ENCODE assay signal across 8 mouse cellular contexts in genomic region chr4:98003323-98004107, GRCm38 (mm10).
DNase-seq lines count a peak whose midpoint lies in the region; ATAC-seq and TF ChIP-seq lines count a peak whose summit lies in the region.

No protein-coding gene starts in this region.

- H3K4me2 ChIP-seq in heart, embryonic 11.5 days, result peak overlapping the region; percentile 47
- H3K4me2 ChIP-seq in kidney, embryonic 14.5 days (replicated peaks; ENCODE audit: low read depth, low read length), result no peak overlapping the region

- peak overlapping the region; percentile 88 for H3K27ac ChIP-seq in liver, adult 2 months (replicated peaks; ENCODE audit: insufficient read depth, low read depth, low read length)
- peak overlapping the region; percentile 93 for H3K27ac ChIP-seq in heart, embryonic 11.5 days (ENCODE audit: low read depth, low read length)
- peak overlapping the region; percentile 79 for H3K27ac ChIP-seq in kidney, embryonic 14.5 days (ENCODE audit: low read depth, low read length)

- peaks cover 5% of the 10 kb centered on the region; the same call in 1 of the 2 replicates for H3K79me2 ChIP-seq in liver, adult 2 months (ENCODE audit: control insufficient read depth, insufficient read depth, low read length)

- no peaks in the 10 kb centered on the region for H3K27me3 ChIP-seq in liver, adult 2 months (ENCODE audit: control insufficient read depth, insufficient read depth, low read length)
- H3K27me3 ChIP-seq in heart, embryonic 11.5 days (ENCODE audit: control insufficient read depth, insufficient read depth, low read length), result no peaks in the 10 kb centered on the region
- no peaks in the 10 kb centered on the region for H3K27me3 ChIP-seq in kidney, embryonic 14.5 days (ENCODE audit: control insufficient read depth, insufficient read depth, low read length)

- ATAC-seq in heart, embryonic 11.5 days (replicated peaks; ENCODE audit: insufficient number of reproducible peaks, low FRiP score, low TSS enrichment), result peak; percentile 56; the same call in 1 of the 2 replicates
- ATAC-seq in kidney, embryonic 14.5 days (ENCODE audit: low FRiP score, low TSS enrichment), result peak; percentile 75; the same call in 1 of the 2 replicates

- 10% methylated on average over 12 of the region's 12 CpGs for WGBS in liver, adult 2 months
- 10% methylated on average over 12 of the region's 12 CpGs for WGBS in heart, embryonic 11.5 days (ENCODE audit: insufficient replicate concordance)
- WGBS in kidney, embryonic 14.5 days, result 16% methylated on average over 12 of the region's 12 CpGs

- TF ChIP-seq POLR2A in liver, adult 2 months (IDR thresholded peaks at IDR 0.05; ENCODE audit: extremely low read depth, insufficient read depth, low read length), result no peak

- peaks cover 2% of the 10 kb centered on the region; the same call in 1 of the 2 replicates for H3K36me3 ChIP-seq in liver, adult 2 months (ENCODE audit: control insufficient read depth, insufficient read depth, low read length)
- 0 out of 2 replicates have a peak, but pooled peaks cover 3% of the 10 kb centered on the region for H3K36me3 ChIP-seq in heart, embryonic 11.5 days (ENCODE audit: control insufficient read depth, insufficient read depth, low read length)
- no peaks in the 10 kb centered on the region for H3K36me3 ChIP-seq in kidney, embryonic 14.5 days (ENCODE audit: control insufficient read depth, insufficient read depth, low read length)

- H3K4me3 ChIP-seq in liver, adult 2 months (ENCODE audit: insufficient read depth, low read depth, low read length), result no peak overlapping the region
- no peak overlapping the region for H3K4me3 ChIP-seq in heart, embryonic 11.5 days (ENCODE audit: low read depth, low read length)
- no peak overlapping the region for H3K4me3 ChIP-seq in kidney, embryonic 14.5 days (ENCODE audit: low read length)

- peaks cover 35% of the 10 kb centered on the region for H3K4me1 ChIP-seq in liver, adult 2 months (ENCODE audit: control insufficient read depth, insufficient read depth, low read length)
- H3K4me1 ChIP-seq in heart, embryonic 11.5 days (ENCODE audit: control insufficient read depth, insufficient read depth, low read length), result peaks cover 31% of the 10 kb centered on the region
- H3K4me1 ChIP-seq in kidney, embryonic 14.5 days (ENCODE audit: control insufficient read depth, insufficient read depth, low read length), result peaks cover 15% of the 10 kb centered on the region

- H3K9me3 ChIP-seq in heart, embryonic 11.5 days (replicated peaks; ENCODE audit: control insufficient read depth, low read length), result no peaks in the 10 kb centered on the region
- no peaks in the 10 kb centered on the region for H3K9me3 ChIP-seq in kidney, embryonic 14.5 days (ENCODE audit: control insufficient read depth, low read length)

- H3K9ac ChIP-seq in liver, adult 2 months (ENCODE audit: low read depth, low read length), result peak overlapping the region; percentile 41
- H3K9ac ChIP-seq in heart, embryonic 11.5 days (ENCODE audit: low read depth, low read length), result peak overlapping the region; percentile 50
- peak overlapping the region; percentile 14; the same call in 1 of the 2 replicates for H3K9ac ChIP-seq in kidney, embryonic 14.5 days (ENCODE audit: low read depth, low read length)

- peak; percentile 56 for DNase-seq in liver, adult 2 months (ENCODE audit: extremely low read depth, low read depth, low spot score)
- no peak for DNase-seq in liver
- DNase-seq in lung, postnatal 14 days, result peak; percentile 52
- no peak for DNase-seq in right cerebral cortex, postnatal 4 days
- no peak for DNase-seq in spleen, postnatal 10 days (ENCODE audit: low spot score in 2 of 2)
- no peak for DNase-seq in right cerebral cortex, adult 2 months (ENCODE audit: low spot score in 2 of 2)

- TF ChIP-seq CTCF in liver, adult 2 months (IDR thresholded peaks at IDR 0.05; ENCODE audit: low read depth, low read length), result no peak

Comparison
In these comparisons a context has a peak if more than half of its experiments do, and no peak if none do; other contexts are left out.
1. DNase-seq: peak in liver, adult 2 months (single experiment) and lung, postnatal 14 days (single experiment); none in liver (single experiment), right cerebral cortex, postnatal 4 days (single experiment), spleen, postnatal 10 days (0 of 2) and right cerebral cortex, adult 2 months (0 of 2).
2. Peak in every context shown above with its lines, with median percentiles within 50 percentile points of each other: H3K27ac ChIP-seq and H3K9ac ChIP-seq.